Mouse (Mus musculus) neural tube, embryonic 11.5 days (tissue): ENCODE measurements around the gene Rspo1. TPM values are rescaled to one million over a fixed set of nuclear protein-coding genes. Genes with fewer than 3 reads are reported as not detected.

Experiments used
- ATAC-seq: fragments of 200-750 bp; cut with Nextera tagmentation; 2 replicates; pipeline ENCODE4 v1.8.0; 2017; ENCODE audit warnings: moderate number of reproducible peaks, mild to moderate bottlenecking, moderate TSS enrichment, moderate library complexity; ENCODE audit not compliant: insufficient read depth, low FRiP score, low TSS enrichment
- DNase-seq: peaks from one replicate; pipeline ENCODE4 v3.0.0-alpha.2; 2015; ENCODE audit warnings: low spot score
- H3K27ac ChIP-seq: fragments of 300-500 bp; sonication (generic); 2 replicates; pipeline ENCODE4 v1.5.1; 2014; ENCODE audit warnings: low read depth, mild to moderate bottlenecking, low read length
- H3K27me3 ChIP-seq: fragments of 300-500 bp; sonication (generic); 2 replicates; pipeline ENCODE4 v1.6.1; 2014; ENCODE audit warnings: mild to moderate bottlenecking, low read length, mixed read lengths; ENCODE audit not compliant: control insufficient read depth, insufficient read depth
- H3K36me3 ChIP-seq: fragments of 300-500 bp; sonication (generic); 2 replicates; pipeline ENCODE4 v1.6.1; 2014; ENCODE audit warnings: mild to moderate bottlenecking, low read length, moderate library complexity, mixed read lengths; ENCODE audit not compliant: control insufficient read depth, insufficient read depth
- H3K4me1 ChIP-seq: fragments of 300-500 bp; sonication (generic); 2 replicates; pipeline ENCODE4 v1.6.1; 2014; ENCODE audit warnings: low read length, mixed read lengths; ENCODE audit not compliant: control insufficient read depth, insufficient read depth
- H3K4me2 ChIP-seq: fragments of 300-500 bp; sonication (generic); 2 replicates; pipeline ENCODE4 v1.6.1; 2014; ENCODE audit warnings: low read depth, mild to moderate bottlenecking, moderate library complexity
- H3K4me3 ChIP-seq: fragments of 300-500 bp; sonication (generic); 2 replicates; pipeline ENCODE4 v1.5.1; 2014; ENCODE audit warnings: low read depth, low read length
- H3K9ac ChIP-seq: fragments of 300-500 bp; sonication (generic); 2 replicates; pipeline ENCODE4 v1.6.1; 2014; ENCODE audit warnings: mild to moderate bottlenecking, low read length
- H3K9me3 ChIP-seq: fragments of 300-500 bp; sonication (generic); 2 replicates; pipeline ENCODE4 v1.6.1; 2016; ENCODE audit warnings: low read length; ENCODE audit not compliant: control insufficient read depth
- WGBS: fragments of 180-500 bp; shearing (Covaris S2); extraction: QIAGEN DNeasy Blood & Tissue Kit; methylation state at CpG from one replicate; pipeline ENCODE4 v1.1.7; 2014; 5-methylcytosine and 5-hydroxymethylcytosine counted together
- polyA plus RNA-seq: library from polyadenylated mRNA; unstranded; fragments of >200 nt; fragmentation: Nextera tagmentation; extraction: Ambion mirVana; gene quantifications from 2 replicates; pipeline ENCODE4 v1.2.1, GENCODE M21; 2014

The Rspo1 gene
- polyA plus RNA-seq, 1 experiment from 2014 or later = 3.9 TPM

DNA sequence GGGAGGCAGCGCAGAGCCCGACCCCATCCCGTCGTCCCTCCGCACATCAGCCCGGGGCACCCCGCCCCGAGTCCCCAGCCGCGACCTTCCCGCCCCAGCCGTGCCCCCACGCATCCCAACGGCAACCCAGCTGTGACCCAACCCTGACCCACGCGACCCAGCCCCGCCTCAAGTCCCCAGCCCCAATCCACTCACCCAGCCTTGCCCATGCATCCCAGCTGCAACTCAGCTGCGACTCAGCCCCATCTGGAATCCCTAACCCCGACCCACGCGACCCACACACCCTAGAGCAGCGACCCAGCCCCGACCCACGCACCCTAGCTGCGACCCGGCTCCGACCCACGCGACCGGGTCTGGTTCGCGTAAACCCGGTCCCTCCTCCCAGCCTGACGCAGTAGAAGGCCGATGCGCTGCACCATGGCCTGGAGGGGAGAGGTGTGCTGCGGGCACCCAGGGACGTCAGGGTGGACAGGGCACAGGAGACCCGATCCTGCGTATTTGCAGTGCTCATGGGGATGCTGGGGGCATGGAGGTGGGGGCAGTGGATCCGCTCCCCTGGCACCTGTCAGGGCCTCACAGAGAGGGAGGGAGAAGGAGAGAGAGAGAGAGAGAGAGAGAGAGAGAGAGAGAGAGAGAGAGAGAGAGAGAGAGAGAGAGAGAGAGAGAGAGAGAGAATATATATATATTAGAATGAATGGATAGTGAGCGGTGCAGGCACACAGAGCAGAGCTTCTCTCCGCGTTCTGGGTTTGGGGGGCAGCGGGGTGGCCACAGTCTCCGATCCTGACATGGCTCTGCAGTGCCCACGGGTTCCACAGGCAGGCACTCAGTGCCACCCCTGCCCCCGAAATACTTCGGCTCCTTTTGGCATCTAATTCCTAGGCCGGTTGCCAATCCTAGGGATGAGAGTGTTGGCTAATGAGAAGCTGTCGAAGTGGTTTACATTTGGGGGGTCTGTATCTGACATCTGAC, 795 bp downstream of the Rspo1 start:
- no peak for ATAC-seq
- 4% methylated on average over 51 of the region's 51 CpGs for WGBS
- peaks cover 78% of the 10 kb centered on the region for H3K27me3 ChIP-seq
- no peak overlapping the region for H3K27ac ChIP-seq
- DNase-seq = no peak
- peak overlapping the region; percentile 36 for H3K4me3 ChIP-seq
- H3K9me3 ChIP-seq = no peaks in the 10 kb centered on the region
- no peaks in the 10 kb centered on the region for H3K36me3 ChIP-seq
- H3K4me2 ChIP-seq = peak overlapping the region; percentile 48
- peak overlapping the region; percentile 27; the same call in 1 of the 2 replicates for H3K9ac ChIP-seq
- peaks cover 12% of the 10 kb centered on the region for H3K4me1 ChIP-seq

DNA sequence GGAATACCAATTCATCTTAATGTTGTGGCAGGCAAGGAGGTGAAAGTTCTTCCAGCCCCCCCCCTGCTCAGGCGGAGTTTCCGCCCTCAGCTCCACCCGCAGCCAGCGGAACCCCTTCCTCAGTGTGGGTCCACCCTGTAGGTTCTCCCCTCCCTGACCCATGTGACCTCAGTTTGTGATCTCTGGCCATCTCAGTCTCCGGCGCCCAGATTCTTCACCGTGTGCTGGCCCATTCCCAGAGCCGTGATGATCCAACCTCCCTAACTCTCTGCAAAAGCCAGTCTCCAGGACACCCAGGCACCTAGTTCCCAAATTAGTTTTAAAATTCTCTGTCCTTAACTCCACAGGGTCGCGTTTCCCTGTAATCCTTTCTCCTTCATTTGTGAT, 1.5 kb downstream of the Rspo1 start:
- DNase-seq (no peak), ATAC-seq (no peak)
- H3K27me3 ChIP-seq = peaks cover 78% of the 10 kb centered on the region
- no peak overlapping the region for H3K4me2 ChIP-seq
- 6% methylated on average over 10 of the region's 10 CpGs for WGBS
- no peaks in the 10 kb centered on the region for H3K36me3 ChIP-seq
- no peak overlapping the region for H3K9ac ChIP-seq
- H3K4me1 ChIP-seq = peaks cover 12% of the 10 kb centered on the region
- no peak overlapping the region for H3K27ac ChIP-seq
- H3K4me3 ChIP-seq = no peak overlapping the region
- H3K9me3 ChIP-seq = no peaks in the 10 kb centered on the region

DNA sequence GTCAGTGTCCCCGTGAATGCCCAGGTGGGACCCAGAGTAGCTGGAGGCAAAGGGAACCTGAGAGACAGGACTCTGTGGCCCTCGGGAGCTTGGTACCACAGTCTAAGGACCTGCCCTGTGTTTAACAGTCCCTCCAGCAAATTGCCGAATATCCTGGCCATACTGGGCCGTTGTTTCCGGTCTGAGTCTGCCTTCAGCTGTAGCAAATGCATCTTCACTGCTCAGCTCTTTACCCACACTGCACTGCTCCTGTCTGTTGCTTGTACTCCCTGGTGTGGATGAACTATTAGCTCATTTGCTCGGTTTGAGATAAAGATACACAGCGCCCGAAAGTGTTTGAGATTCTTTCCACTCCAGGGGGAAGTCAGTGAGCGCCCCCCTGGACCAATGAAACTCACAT, 2.2 kb downstream of the Rspo1 start:
- Histone ChIP-seq H3K36me3 (no peaks in the 10 kb centered on the region), H3K9ac (no peak overlapping the region), H3K27ac (no peak overlapping the region), H3K4me3 (no peak overlapping the region), H3K9me3 (no peaks in the 10 kb centered on the region), H3K27me3 (peaks cover 75% of the 10 kb centered on the region), H3K4me2 (no peak overlapping the region), H3K4me1 (peaks cover 12% of the 10 kb centered on the region)
- DNase-seq (no peak), ATAC-seq (no peak)
- WGBS = 19% methylated on average over 9 of the region's 9 CpGs

GRCm38 (mm10) chr4:124989787-124990253, 3.6 kb downstream of the Rspo1 start:
- DNase-seq (no peak), ATAC-seq (no peak)
- WGBS = 3% methylated on average over 19 of the region's 20 CpGs
- Histone ChIP-seq H3K4me2 (peak overlapping the region; percentile 32), H3K27ac (no peak overlapping the region), H3K4me1 (peaks cover 12% of the 10 kb centered on the region), H3K36me3 (no peaks in the 10 kb centered on the region), H3K4me3 (no peak overlapping the region), H3K27me3 (peaks cover 61% of the 10 kb centered on the region), H3K9me3 (no peaks in the 10 kb centered on the region), H3K9ac (no peak overlapping the region; the same call in 1 of the 2 replicates)

DNA sequence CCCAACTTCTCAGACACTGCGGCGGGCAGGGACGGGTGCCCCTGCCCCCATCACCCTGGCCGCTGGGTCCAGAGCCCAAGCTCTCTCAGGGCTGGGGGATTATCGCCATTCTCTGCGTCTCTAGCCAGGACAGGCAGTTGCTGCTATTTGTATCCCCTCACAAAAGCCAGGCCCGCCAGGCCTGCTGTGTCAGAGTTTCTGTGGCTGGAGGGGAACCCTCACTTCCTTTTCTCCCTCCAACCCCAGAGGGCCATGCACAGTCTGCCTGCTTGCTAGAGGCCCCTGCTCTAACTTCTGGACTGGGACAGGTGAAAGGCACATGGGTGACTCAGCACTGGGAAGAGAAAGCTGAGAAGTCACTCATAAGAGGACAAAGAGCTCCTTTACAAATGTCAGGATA, 4.1 kb downstream of the Rspo1 start:
- no peak overlapping the region for H3K27ac ChIP-seq
- H3K36me3 ChIP-seq = no peaks in the 10 kb centered on the region
- peak overlapping the region; percentile 32 for H3K4me2 ChIP-seq
- H3K9me3 ChIP-seq = no peaks in the 10 kb centered on the region
- ATAC-seq (no peak), DNase-seq (no peak)
- H3K4me3 ChIP-seq = no peak overlapping the region
- H3K9ac ChIP-seq = no peak overlapping the region; the same call in 1 of the 2 replicates
- peaks cover 56% of the 10 kb centered on the region for H3K27me3 ChIP-seq
- peaks cover 12% of the 10 kb centered on the region for H3K4me1 ChIP-seq
- WGBS = 2% methylated on average over 7 of the region's 7 CpGs

DNA sequence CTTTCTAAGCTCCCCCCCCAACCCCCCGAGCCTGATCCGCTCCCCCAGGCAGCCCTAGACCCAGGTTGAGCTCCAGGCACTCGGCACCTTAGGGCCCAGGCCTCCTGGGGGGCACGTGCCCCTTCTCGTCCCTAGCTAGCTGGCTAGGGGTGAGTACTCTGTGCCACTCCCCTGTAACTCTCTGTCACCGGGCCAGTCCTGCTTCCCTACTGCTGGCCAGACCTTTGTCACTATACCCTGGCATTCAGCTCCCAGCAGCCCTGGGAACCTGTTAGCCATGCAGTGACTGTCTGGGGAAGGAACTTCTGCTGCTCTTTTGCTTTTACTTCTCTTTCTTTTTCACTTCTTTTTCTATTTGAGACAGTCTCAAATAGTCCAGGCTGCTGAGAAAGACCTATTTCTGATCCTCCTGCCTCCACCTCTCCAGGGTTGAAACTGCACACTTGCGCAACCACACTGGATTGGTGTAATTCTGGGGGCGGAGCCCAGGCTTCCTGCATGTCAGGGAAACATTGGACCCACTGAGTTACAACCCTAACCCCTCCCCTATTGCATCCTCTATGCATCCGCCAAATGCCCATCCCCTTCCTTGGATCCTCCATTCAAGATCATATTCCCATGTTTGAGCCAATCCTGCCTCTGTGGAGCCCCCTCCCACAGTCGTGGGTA, 11.4 kb downstream of the Rspo1 start:
- Histone ChIP-seq H3K27me3 (no peaks in the 10 kb centered on the region), H3K9ac (no peak overlapping the region), H3K27ac (no peak overlapping the region), H3K4me3 (no peak overlapping the region), H3K4me2 (no peak overlapping the region), H3K9me3 (no peaks in the 10 kb centered on the region), H3K36me3 (no peaks in the 10 kb centered on the region), H3K4me1 (no peaks in the 10 kb centered on the region)
- WGBS = 78% methylated on average over 10 of the region's 10 CpGs
- DNase-seq (no peak), ATAC-seq (no peak)

DNA sequence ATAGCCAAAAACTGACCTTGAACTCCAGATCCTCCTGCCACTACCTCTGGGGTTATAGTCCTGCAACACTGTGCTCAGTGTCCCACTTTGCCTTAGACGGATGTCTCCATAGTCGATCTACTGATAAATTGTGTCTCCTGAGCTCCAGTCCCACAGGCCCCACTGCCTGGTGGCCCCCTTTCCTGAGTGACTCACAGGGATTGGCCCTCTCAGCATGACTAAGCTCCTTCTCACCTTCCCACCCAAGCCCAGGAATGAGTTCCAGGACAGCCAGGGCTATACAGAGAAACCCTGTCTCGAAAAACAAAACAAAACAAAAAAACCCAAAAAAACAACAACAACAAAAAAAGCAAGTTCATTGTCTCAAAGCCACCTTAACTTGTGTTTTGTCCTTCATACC, 13.3 kb downstream of the Rspo1 start:
- no peak for ATAC-seq
- WGBS = 86% methylated on average over 3 of the region's 3 CpGs
- Histone ChIP-seq H3K4me1 (no peaks in the 10 kb centered on the region), H3K4me2 (no peak overlapping the region), H3K9ac (no peak overlapping the region), H3K27ac (no peak overlapping the region), H3K9me3 (no peaks in the 10 kb centered on the region), H3K36me3 (no peaks in the 10 kb centered on the region), H3K27me3 (no peaks in the 10 kb centered on the region), H3K4me3 (no peak overlapping the region)
- no peak for DNase-seq

- WGBS = 81% methylated on average over 8 of the region's 8 CpGs
These were observed 16.7 kb downstream of the Rspo1 start for GRCm38 (mm10) chr4:125002978-125003377.

More at GRCm38 (mm10) chr4:125002978-125003377, 16.7 kb downstream of the Rspo1 start:
- no peak overlapping the region for H3K4me3 ChIP-seq
- no peak overlapping the region for H3K4me2 ChIP-seq
- ATAC-seq = no peak
- no peaks in the 10 kb centered on the region for H3K4me1 ChIP-seq
- no peak overlapping the region for H3K27ac ChIP-seq
- H3K36me3 ChIP-seq = no peaks in the 10 kb centered on the region
- DNase-seq = no peak
- H3K9ac ChIP-seq = no peak overlapping the region
- no peaks in the 10 kb centered on the region for H3K9me3 ChIP-seq
- no peaks in the 10 kb centered on the region; the same call in 1 of the 2 replicates for H3K27me3 ChIP-seq
